Mouse (Mus musculus): ENCODE data around the gene Cop1. TPM values are rescaled to one million over a fixed set of nuclear protein-coding genes. Genes with fewer than 3 reads are reported as not detected.

Cop1 gene
- polyA plus RNA-seq, 1 experiment: 50.4 TPM

DNA sequence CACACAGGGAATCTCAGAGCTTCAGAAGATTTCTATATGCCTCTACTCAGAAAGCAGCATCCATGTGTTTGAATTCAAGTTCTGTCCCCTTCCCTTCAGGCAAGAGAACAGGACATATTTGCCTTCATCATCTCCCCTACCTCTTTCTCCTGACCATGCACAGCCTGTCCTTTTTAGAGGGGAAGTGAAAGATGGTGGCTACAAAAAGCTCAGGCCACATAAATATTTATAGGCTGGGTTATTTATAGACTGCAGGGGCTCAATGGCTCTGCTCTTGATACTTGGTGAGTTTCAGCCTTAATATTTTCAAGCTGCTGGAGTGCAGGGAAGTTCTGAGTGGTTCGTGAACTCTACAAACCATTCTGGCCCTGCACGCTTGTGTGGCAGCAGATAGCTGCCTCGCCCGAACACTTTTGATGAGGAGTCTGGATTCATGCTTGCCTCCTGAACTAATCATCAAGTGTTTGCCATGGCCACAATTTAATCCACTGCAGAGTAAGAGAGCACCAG, 139.8 kb downstream of the Cop1 start:
- TF ChIP-seq MYOD1 (IDR thresholded peaks at IDR 0.05; ENCODE audit: control insufficient read depth, insufficient read length, low read depth) (no peak), CEBPB (IDR thresholded peaks at IDR 0.05; ENCODE audit: low read depth) (no peak), MAX (IDR thresholded peaks at IDR 0.05) (no peak), MYOG (IDR thresholded peaks at IDR 0.05; ENCODE audit: control insufficient read depth, extremely low read depth, insufficient read length) (no peak), USF1 (IDR thresholded peaks at IDR 0.05; ENCODE audit: low read depth) (no peak), FOSL1 (IDR thresholded peaks at IDR 0.05; ENCODE audit: insufficient read depth, low read length, poor library complexity, severe bottlenecking) (no peak), CTCF (IDR thresholded peaks at IDR 0.05; ENCODE audit: control insufficient read depth, insufficient read depth, insufficient read length) (no peak)
- H3K4me3 ChIP-seq (ENCODE audit: insufficient read depth, poor library complexity, severe bottlenecking): no peak overlapping the region
- no peaks in the 10 kb centered on the region for H3K79me3 ChIP-seq (ENCODE audit: low read depth)
- H3K27me3 ChIP-seq (ENCODE audit: control insufficient read depth, insufficient read depth, insufficient read length): no peaks in the 10 kb centered on the region
- H3ac ChIP-seq (ENCODE audit: control insufficient read depth, insufficient read length, low read depth): no peak overlapping the region
- H3K79me2 ChIP-seq (ENCODE audit: control insufficient read depth, insufficient read depth): no peaks in the 10 kb centered on the region
- H3K36me3 ChIP-seq (ENCODE audit: control insufficient read depth, insufficient read depth): no peaks in the 10 kb centered on the region

DNA sequence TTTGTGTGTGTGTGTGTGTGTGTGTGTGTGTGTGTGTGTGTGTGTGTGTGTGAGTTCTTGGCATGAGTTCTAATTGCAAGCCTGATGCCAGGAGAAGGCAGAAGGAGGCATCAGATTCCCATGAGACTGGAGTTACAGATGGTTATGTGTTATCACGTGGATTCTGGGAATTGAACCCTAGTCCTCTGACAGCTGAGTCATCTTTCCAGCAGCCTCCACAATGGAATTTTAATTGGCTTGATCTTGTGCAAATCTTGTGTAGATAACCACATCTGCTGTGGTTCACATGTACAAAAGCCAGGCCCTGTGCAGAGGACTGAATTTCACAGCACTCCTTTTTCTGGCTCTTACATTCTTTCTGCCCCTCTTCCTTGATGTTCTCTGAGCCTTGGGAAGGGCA, 150.1 kb downstream of the Cop1 start:
- Histone ChIP-seq H3K79me3 (ENCODE audit: low read depth) (no peaks in the 10 kb centered on the region), H3K4me3 (ENCODE audit: insufficient read depth, poor library complexity, severe bottlenecking) (no peak overlapping the region), H3K79me2 (ENCODE audit: control insufficient read depth, insufficient read depth) (no peaks in the 10 kb centered on the region), H3K27me3 (ENCODE audit: control insufficient read depth, insufficient read depth, insufficient read length) (no peaks in the 10 kb centered on the region), H3K36me3 (ENCODE audit: control insufficient read depth, insufficient read depth) (no peaks in the 10 kb centered on the region), H3ac (ENCODE audit: control insufficient read depth, insufficient read length, low read depth) (no peak overlapping the region)
- TF ChIP-seq FOSL1 (IDR thresholded peaks at IDR 0.05; ENCODE audit: insufficient read depth, low read length, poor library complexity, severe bottlenecking): no peak
- TF ChIP-seq USF1 (IDR thresholded peaks at IDR 0.05; ENCODE audit: low read depth): peak; percentile 40
- TF ChIP-seq CEBPB (IDR thresholded peaks at IDR 0.05; ENCODE audit: low read depth): peak; percentile 70

DNA sequence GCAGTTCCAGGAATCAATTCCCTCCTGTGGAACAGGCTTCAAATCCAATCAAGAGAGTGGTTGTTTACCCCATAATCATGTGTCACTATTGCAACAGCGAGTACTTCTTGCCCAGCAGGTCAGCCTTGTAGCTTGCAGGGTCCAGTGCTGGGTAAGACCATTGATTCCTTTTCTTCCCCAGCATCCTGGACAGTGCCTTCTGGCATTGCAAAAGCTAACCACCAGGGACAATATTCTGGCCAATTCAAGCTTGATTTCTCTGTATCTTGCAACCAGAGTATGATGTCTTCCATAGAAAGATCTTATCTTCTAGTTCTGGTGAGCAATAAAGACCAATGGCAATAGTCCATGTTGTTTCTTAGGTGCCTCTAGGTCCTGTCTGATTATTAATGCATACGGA, 150.8 kb downstream of the Cop1 start:
- H3K27me3 ChIP-seq (ENCODE audit: control insufficient read depth, insufficient read depth, insufficient read length): no peaks in the 10 kb centered on the region

DNA sequence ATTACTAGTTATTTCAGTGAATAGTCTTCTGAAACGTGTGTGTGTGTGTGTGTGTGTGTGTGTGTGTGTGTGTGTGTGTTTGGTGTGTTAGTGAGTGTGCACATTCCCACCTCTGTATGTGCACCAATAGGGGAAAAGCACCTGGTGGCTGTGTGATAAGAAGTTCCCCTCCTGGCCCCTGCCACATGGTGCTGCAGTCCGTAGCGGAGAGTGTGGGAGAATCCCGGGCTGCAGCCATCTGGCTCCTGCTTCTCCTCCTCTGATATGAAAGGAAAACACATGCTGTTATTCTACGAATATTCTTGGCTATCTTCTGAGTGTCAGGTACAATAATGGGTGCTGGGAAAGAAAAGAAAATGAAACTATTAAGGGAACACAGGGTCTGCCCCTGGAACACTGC, 154.3 kb downstream of the Cop1 start:
- Histone ChIP-seq H3ac (ENCODE audit: control insufficient read depth, insufficient read length, low read depth) (no peak overlapping the region), H3K79me2 (ENCODE audit: control insufficient read depth, insufficient read depth) (no peaks in the 10 kb centered on the region), H3K27me3 (ENCODE audit: control insufficient read depth, insufficient read depth, insufficient read length) (no peaks in the 10 kb centered on the region), H3K4me3 (ENCODE audit: insufficient read depth, poor library complexity, severe bottlenecking) (no peak overlapping the region), H3K36me3 (ENCODE audit: control insufficient read depth, insufficient read depth) (no peaks in the 10 kb centered on the region), H3K79me3 (ENCODE audit: low read depth) (no peaks in the 10 kb centered on the region)
- TF ChIP-seq MYOG (IDR thresholded peaks at IDR 0.05; ENCODE audit: control insufficient read depth, extremely low read depth, insufficient read length): no peak
- TF ChIP-seq FOSL1 (IDR thresholded peaks at IDR 0.05; ENCODE audit: insufficient read depth, low read length, poor library complexity, severe bottlenecking): no peak
- no peak for TF ChIP-seq USF1 (IDR thresholded peaks at IDR 0.05; ENCODE audit: low read depth)
- no peak for TF ChIP-seq CEBPB (IDR thresholded peaks at IDR 0.05; ENCODE audit: low read depth)
- no peak for TF ChIP-seq MAX (IDR thresholded peaks at IDR 0.05)
- TF ChIP-seq CTCF (IDR thresholded peaks at IDR 0.05; ENCODE audit: control insufficient read depth, insufficient read depth, insufficient read length): no peak
- TF ChIP-seq MYOD1 (IDR thresholded peaks at IDR 0.05; ENCODE audit: control insufficient read depth, insufficient read length, low read depth): no peak

More for the DNA sequence above, 150.8 kb downstream of the Cop1 start:
- no peaks in the 10 kb centered on the region for H3K79me2 ChIP-seq (ENCODE audit: control insufficient read depth, insufficient read depth)
- no peak overlapping the region for H3K4me3 ChIP-seq (ENCODE audit: insufficient read depth, poor library complexity, severe bottlenecking)
- no peak overlapping the region for H3ac ChIP-seq (ENCODE audit: control insufficient read depth, insufficient read length, low read depth)
- H3K79me3 ChIP-seq (ENCODE audit: low read depth): no peaks in the 10 kb centered on the region
- no peaks in the 10 kb centered on the region for H3K36me3 ChIP-seq (ENCODE audit: control insufficient read depth, insufficient read depth)
- no peak for TF ChIP-seq MAX (IDR thresholded peaks at IDR 0.05)
- no peak for TF ChIP-seq CTCF (IDR thresholded peaks at IDR 0.05; ENCODE audit: control insufficient read depth, insufficient read depth, insufficient read length)
- no peak for TF ChIP-seq FOSL1 (IDR thresholded peaks at IDR 0.05; ENCODE audit: insufficient read depth, low read length, poor library complexity, severe bottlenecking)
- TF ChIP-seq MYOG (IDR thresholded peaks at IDR 0.05; ENCODE audit: control insufficient read depth, extremely low read depth, insufficient read length): no peak
- TF ChIP-seq CEBPB (IDR thresholded peaks at IDR 0.05; ENCODE audit: low read depth): no peak
- no peak for TF ChIP-seq USF1 (IDR thresholded peaks at IDR 0.05; ENCODE audit: low read depth)
- TF ChIP-seq MYOD1 (IDR thresholded peaks at IDR 0.05; ENCODE audit: control insufficient read depth, insufficient read length, low read depth): no peak

DNA sequence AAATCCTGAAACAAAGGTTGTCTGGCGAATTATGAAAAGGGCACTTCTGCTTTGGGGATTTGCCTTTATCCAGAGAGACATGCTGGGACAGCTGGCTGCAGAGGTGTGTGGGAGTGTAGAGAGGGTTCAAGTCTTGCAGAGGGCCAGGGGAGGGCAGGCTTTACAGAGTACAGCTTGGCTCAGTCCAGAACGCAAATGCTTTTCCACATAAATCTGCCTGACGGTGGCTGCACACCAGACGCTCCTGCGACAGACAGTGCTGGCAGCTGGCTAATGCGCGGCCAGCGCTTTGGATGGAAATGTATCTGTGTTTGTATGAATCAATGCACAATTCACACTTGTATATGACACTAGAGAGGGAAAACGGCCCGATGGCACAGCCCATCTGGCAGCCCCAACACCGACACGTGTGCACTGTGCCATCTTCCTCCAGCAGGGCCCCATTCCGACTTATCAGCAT, 156.5 kb downstream of the Cop1 start:
- Histone ChIP-seq H3ac (ENCODE audit: control insufficient read depth, insufficient read length, low read depth) (no peak overlapping the region), H3K79me2 (ENCODE audit: control insufficient read depth, insufficient read depth) (no peaks in the 10 kb centered on the region), H3K79me3 (ENCODE audit: low read depth) (no peaks in the 10 kb centered on the region), H3K27me3 (ENCODE audit: control insufficient read depth, insufficient read depth, insufficient read length) (no peaks in the 10 kb centered on the region), H3K36me3 (ENCODE audit: control insufficient read depth, insufficient read depth) (no peaks in the 10 kb centered on the region), H3K4me3 (ENCODE audit: insufficient read depth, poor library complexity, severe bottlenecking) (no peak overlapping the region)
- TF ChIP-seq MYOG (IDR thresholded peaks at IDR 0.05; ENCODE audit: control insufficient read depth, extremely low read depth, insufficient read length) (no peak), FOSL1 (IDR thresholded peaks at IDR 0.05; ENCODE audit: insufficient read depth, low read length, poor library complexity, severe bottlenecking) (no peak), MYOD1 (IDR thresholded peaks at IDR 0.05; ENCODE audit: control insufficient read depth, insufficient read length, low read depth) (no peak), USF1 (IDR thresholded peaks at IDR 0.05; ENCODE audit: low read depth) (no peak), MAX (IDR thresholded peaks at IDR 0.05) (no peak), CEBPB (IDR thresholded peaks at IDR 0.05; ENCODE audit: low read depth) (no peak), CTCF (IDR thresholded peaks at IDR 0.05; ENCODE audit: control insufficient read depth, insufficient read depth, insufficient read length) (no peak)

DNA sequence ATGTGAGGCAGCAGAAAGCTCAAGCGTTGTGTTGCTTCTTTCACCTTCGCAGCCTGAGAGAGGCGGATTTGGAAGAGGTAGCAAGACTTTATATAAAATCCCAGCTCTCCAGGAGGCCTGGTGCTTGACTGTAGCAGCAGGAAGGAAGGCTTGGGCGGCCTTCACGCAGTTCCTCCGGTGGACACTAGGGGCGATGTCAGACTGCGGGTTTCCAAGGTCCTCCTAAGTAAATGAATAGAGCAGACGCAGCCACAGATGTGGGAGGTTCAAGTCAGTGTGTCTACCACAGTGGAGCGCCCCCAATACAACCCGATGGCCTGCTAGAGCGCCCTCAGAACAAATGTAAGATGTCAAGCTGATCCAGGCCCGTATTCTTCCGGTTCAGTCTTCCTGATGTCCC, 157.9 kb downstream of the Cop1 start:
- H3K4me3 ChIP-seq (ENCODE audit: insufficient read depth, poor library complexity, severe bottlenecking): no peak overlapping the region
- H3K36me3 ChIP-seq (ENCODE audit: control insufficient read depth, insufficient read depth): no peaks in the 10 kb centered on the region
- no peak overlapping the region for H3ac ChIP-seq (ENCODE audit: control insufficient read depth, insufficient read length, low read depth)
- no peaks in the 10 kb centered on the region for H3K79me3 ChIP-seq (ENCODE audit: low read depth)
- H3K27me3 ChIP-seq (ENCODE audit: control insufficient read depth, insufficient read depth, insufficient read length): no peaks in the 10 kb centered on the region
- no peaks in the 10 kb centered on the region for H3K79me2 ChIP-seq (ENCODE audit: control insufficient read depth, insufficient read depth)
- TF ChIP-seq CTCF (IDR thresholded peaks at IDR 0.05; ENCODE audit: control insufficient read depth, insufficient read depth, insufficient read length) (peak; percentile 42), FOSL1 (IDR thresholded peaks at IDR 0.05; ENCODE audit: insufficient read depth, low read length, poor library complexity, severe bottlenecking) (no peak), USF1 (IDR thresholded peaks at IDR 0.05; ENCODE audit: low read depth) (no peak), MYOD1 (IDR thresholded peaks at IDR 0.05; ENCODE audit: control insufficient read depth, insufficient read length, low read depth) (no peak)
